Mouse (Mus musculus): ENCODE measurements around the gene Agtr2. TPM values are rescaled to one million over a fixed set of nuclear protein-coding genes. Genes with fewer than 3 reads are reported as not detected.

Agtr2 gene
- not detected for polyA plus RNA-seq (2014; fragmentation: Illumina TruSeq; extraction: RNeasy Lipid Tissue Mini Kit (QIAGEN cat#74804); ENCODE audit: low read depth, low replicate concordance)

GRCm38 (mm10) chrX:21484414-21484813, at the start of gene Agtr2:
Gene Agtr2 (plus strand): TSS chrX:21484544.

Other genes with a start within 250 kb of the Agtr2 start
- not detected for gene Slc6a14, start 230.4 kb downstream of the Agtr2 start, polyA plus RNA-seq (2014; fragmentation: Illumina TruSeq; extraction: RNeasy Lipid Tissue Mini Kit (QIAGEN cat#74804); ENCODE audit: low read depth, low replicate concordance)